Mouse (Mus musculus): ENCODE results near the gene Mical2. TPM values are rescaled to one million over a fixed set of nuclear protein-coding genes. Genes with fewer than 3 reads are reported as not detected.

Mical2 gene
- polyA plus RNA-seq, 1 experiment, result 76.3 TPM

GRCm38 (mm10) chr7:112318306-112318705 is 92.7 kb downstream of the Mical2 start:
- Histone ChIP-seq H3K4me3 (ENCODE audit: insufficient read depth, low read length) (no peak overlapping the region), H3K27ac (ENCODE audit: insufficient read depth, low read length) (no peak overlapping the region), H3K4me1 (ENCODE audit: control insufficient read depth, insufficient read depth, low read length) (no peaks in the 10 kb centered on the region)
- TF ChIP-seq CTCF (IDR thresholded peaks at IDR 0.05; ENCODE audit: borderline replicate concordance, insufficient read depth, low read length) (no peak), POLR2A (IDR thresholded peaks at IDR 0.05; ENCODE audit: low read depth, low read length) (no peak)

- TF ChIP-seq POLR2A (IDR thresholded peaks at IDR 0.05; ENCODE audit: low read depth, low read length) (no peak), CTCF (IDR thresholded peaks at IDR 0.05; ENCODE audit: borderline replicate concordance, insufficient read depth, low read length) (no peak)
- H3K27ac ChIP-seq (ENCODE audit: insufficient read depth, low read length), result no peak overlapping the region
- H3K4me3 ChIP-seq (ENCODE audit: insufficient read depth, low read length), result no peak overlapping the region
- no peaks in the 10 kb centered on the region for H3K4me1 ChIP-seq (ENCODE audit: control insufficient read depth, insufficient read depth, low read length)
Measured at GRCm38 (mm10) chr7:112319419-112319818, 93.8 kb downstream of the Mical2 start.

- TF ChIP-seq CTCF (IDR thresholded peaks at IDR 0.05; ENCODE audit: borderline replicate concordance, insufficient read depth, low read length) (no peak), POLR2A (IDR thresholded peaks at IDR 0.05; ENCODE audit: low read depth, low read length) (no peak)
- H3K4me1 ChIP-seq (ENCODE audit: control insufficient read depth, insufficient read depth, low read length), result no peaks in the 10 kb centered on the region
- no peak overlapping the region for H3K27ac ChIP-seq (ENCODE audit: insufficient read depth, low read length)
Measured at GRCm38 (mm10) chr7:112320052-112320730, 94.5 kb downstream of the Mical2 start.

GRCm38 (mm10) chr7:112321798-112322794 is 96.4 kb downstream of the Mical2 start:
- TF ChIP-seq POLR2A (IDR thresholded peaks at IDR 0.05; ENCODE audit: low read depth, low read length) (no peak), CTCF (IDR thresholded peaks at IDR 0.05; ENCODE audit: borderline replicate concordance, insufficient read depth, low read length) (no peak)
- no peak overlapping the region for H3K4me3 ChIP-seq (ENCODE audit: insufficient read depth, low read length)
- H3K4me1 ChIP-seq (ENCODE audit: control insufficient read depth, insufficient read depth, low read length), result no peaks in the 10 kb centered on the region
- H3K27ac ChIP-seq (ENCODE audit: insufficient read depth, low read length), result no peak overlapping the region

More at GRCm38 (mm10) chr7:112320052-112320730, 94.5 kb downstream of the Mical2 start:
- no peak overlapping the region for H3K4me3 ChIP-seq (ENCODE audit: insufficient read depth, low read length)

GRCm38 (mm10) chr7:112324577-112324976 is 98.9 kb downstream of the Mical2 start:
- no peaks in the 10 kb centered on the region for H3K4me1 ChIP-seq (ENCODE audit: control insufficient read depth, insufficient read depth, low read length)
- H3K27ac ChIP-seq (ENCODE audit: insufficient read depth, low read length), result no peak overlapping the region
- no peak for TF ChIP-seq POLR2A (IDR thresholded peaks at IDR 0.05; ENCODE audit: low read depth, low read length)
- no peak for TF ChIP-seq CTCF (IDR thresholded peaks at IDR 0.05; ENCODE audit: borderline replicate concordance, insufficient read depth, low read length)
- H3K4me3 ChIP-seq (ENCODE audit: insufficient read depth, low read length), result no peak overlapping the region

GRCm38 (mm10) chr7:112326852-112327251 is 101.2 kb downstream of the Mical2 start:
- no peak overlapping the region for H3K4me3 ChIP-seq (ENCODE audit: insufficient read depth, low read length)
- no peak overlapping the region for H3K27ac ChIP-seq (ENCODE audit: insufficient read depth, low read length)
- TF ChIP-seq CTCF (IDR thresholded peaks at IDR 0.05; ENCODE audit: borderline replicate concordance, insufficient read depth, low read length), result no peak
- no peak for TF ChIP-seq POLR2A (IDR thresholded peaks at IDR 0.05; ENCODE audit: low read depth, low read length)

GRCm38 (mm10) chr7:112328969-112329368 is 103.3 kb downstream of the Mical2 start:
- H3K27ac ChIP-seq (ENCODE audit: insufficient read depth, low read length), result no peak overlapping the region
- H3K4me1 ChIP-seq (ENCODE audit: control insufficient read depth, insufficient read depth, low read length), result peaks cover 10% of the 10 kb centered on the region; the same call in 1 of the 2 replicates
- no peak overlapping the region for H3K4me3 ChIP-seq (ENCODE audit: insufficient read depth, low read length)
- TF ChIP-seq CTCF (IDR thresholded peaks at IDR 0.05; ENCODE audit: borderline replicate concordance, insufficient read depth, low read length) (no peak), POLR2A (IDR thresholded peaks at IDR 0.05; ENCODE audit: low read depth, low read length) (no peak)

More at GRCm38 (mm10) chr7:112326852-112327251, 101.2 kb downstream of the Mical2 start:
- H3K4me1 ChIP-seq (ENCODE audit: control insufficient read depth, insufficient read depth, low read length), result peaks cover 4% of the 10 kb centered on the region; the same call in 1 of the 2 replicates

- TF ChIP-seq CTCF (IDR thresholded peaks at IDR 0.05; ENCODE audit: borderline replicate concordance, insufficient read depth, low read length) (no peak), POLR2A (IDR thresholded peaks at IDR 0.05; ENCODE audit: low read depth, low read length) (no peak)
- Histone ChIP-seq H3K4me3 (ENCODE audit: insufficient read depth, low read length) (no peak overlapping the region), H3K27ac (ENCODE audit: insufficient read depth, low read length) (no peak overlapping the region), H3K4me1 (ENCODE audit: control insufficient read depth, insufficient read depth, low read length) (peaks cover 10% of the 10 kb centered on the region; the same call in 1 of the 2 replicates)
Measured at GRCm38 (mm10) chr7:112329496-112329895, 103.8 kb downstream of the Mical2 start.

- no peak overlapping the region for H3K4me3 ChIP-seq (ENCODE audit: insufficient read depth, low read length)
- TF ChIP-seq POLR2A (IDR thresholded peaks at IDR 0.05; ENCODE audit: low read depth, low read length) (no peak), CTCF (IDR thresholded peaks at IDR 0.05; ENCODE audit: borderline replicate concordance, insufficient read depth, low read length) (no peak)
Measured at GRCm38 (mm10) chr7:112330935-112331334, 105.3 kb downstream of the Mical2 start.

More at GRCm38 (mm10) chr7:112330935-112331334, 105.3 kb downstream of the Mical2 start:
- Histone ChIP-seq H3K27ac (ENCODE audit: insufficient read depth, low read length) (0 out of 2 replicates have a peak overlapping the region, but pooled peaks have one; percentile 38), H3K4me1 (ENCODE audit: control insufficient read depth, insufficient read depth, low read length) (peaks cover 15% of the 10 kb centered on the region)
